Mouse (Mus musculus): Measurements from ENCODE around the gene Gm26965. TPM values are rescaled to one million over a fixed set of nuclear protein-coding genes. Genes with fewer than 3 reads are reported as not detected.

Gm26965 gene
- not detected in 3 replicates for total RNA-seq (2017)

- peak; percentile 99 for ATAC-seq (replicated peaks; ENCODE audit: insufficient number of reproducible peaks, low FRiP score, low TSS enrichment, poor library complexity, severe bottlenecking)
Measured at GRCm38 (mm10) chr13:67525753-67526410, at the start of gene Gm26965, which contains the start of gene Zfp87. Gene Gm26965, minus strand, starts transcription at chr13:67526151. Gene Zfp87, minus strand, starts transcription at chr13:67526177.

GRCm38 (mm10) chr13:67572591-67573189 lies 46.7 kb upstream of the Gm26965 start:
- ATAC-seq (replicated peaks; ENCODE audit: insufficient number of reproducible peaks, low FRiP score, low TSS enrichment, poor library complexity, severe bottlenecking), result no peak

- ATAC-seq (replicated peaks; ENCODE audit: insufficient number of reproducible peaks, low FRiP score, low TSS enrichment, poor library complexity, severe bottlenecking), result no peak
Measured at GRCm38 (mm10) chr13:67553730-67554129, 27.8 kb upstream of the Gm26965 start, which contains the start of gene Zfp748. Gene Zfp748, minus strand, starts transcription at chr13:67553830.

- peak; percentile 99 for ATAC-seq (replicated peaks; ENCODE audit: insufficient number of reproducible peaks, low FRiP score, low TSS enrichment, poor library complexity, severe bottlenecking)
Measured at GRCm38 (mm10) chr13:67552505-67553346, 26.8 kb upstream of the Gm26965 start.

- ATAC-seq (replicated peaks; ENCODE audit: insufficient number of reproducible peaks, low FRiP score, low TSS enrichment, poor library complexity, severe bottlenecking), result no peak
Measured at GRCm38 (mm10) chr13:67545941-67546340, 20.0 kb upstream of the Gm26965 start.

- ATAC-seq (replicated peaks; ENCODE audit: insufficient number of reproducible peaks, low FRiP score, low TSS enrichment, poor library complexity, severe bottlenecking), result no peak
Measured at GRCm38 (mm10) chr13:67527049-67527730, 1.2 kb upstream of the Gm26965 start.

- no peak for ATAC-seq (replicated peaks; ENCODE audit: insufficient number of reproducible peaks, low FRiP score, low TSS enrichment, poor library complexity, severe bottlenecking)
Measured at GRCm38 (mm10) chr13:67500908-67501307, 25.0 kb downstream of the Gm26965 start.

- peak; percentile 97 for ATAC-seq (replicated peaks; ENCODE audit: insufficient number of reproducible peaks, low FRiP score, low TSS enrichment, poor library complexity, severe bottlenecking)
Measured at GRCm38 (mm10) chr13:67500084-67500719, 25.7 kb downstream of the Gm26965 start, which contains the start of gene Zfp58. Gene Zfp58, minus strand, starts transcription at chr13:67500555.

GRCm38 (mm10) chr13:67495631-67496030 lies 30.3 kb downstream of the Gm26965 start:
- ATAC-seq (replicated peaks; ENCODE audit: insufficient number of reproducible peaks, low FRiP score, low TSS enrichment, poor library complexity, severe bottlenecking), result no peak

- no peak for ATAC-seq (replicated peaks; ENCODE audit: insufficient number of reproducible peaks, low FRiP score, low TSS enrichment, poor library complexity, severe bottlenecking)
Measured at GRCm38 (mm10) chr13:67484424-67484811, 41.5 kb downstream of the Gm26965 start.

- peak; percentile 96 for ATAC-seq (replicated peaks; ENCODE audit: insufficient number of reproducible peaks, low FRiP score, low TSS enrichment, poor library complexity, severe bottlenecking)
Measured at GRCm38 (mm10) chr13:67483625-67484423, 42.1 kb downstream of the Gm26965 start, which contains the start of gene Zfp874b. Gene Zfp874b, minus strand, starts transcription at chr13:67484258.

GRCm38 (mm10) chr13:67481528-67481927 lies 44.4 kb downstream of the Gm26965 start:
- ATAC-seq (replicated peaks; ENCODE audit: insufficient number of reproducible peaks, low FRiP score, low TSS enrichment, poor library complexity, severe bottlenecking), result no peak

- ATAC-seq (replicated peaks; ENCODE audit: insufficient number of reproducible peaks, low FRiP score, low TSS enrichment, poor library complexity, severe bottlenecking), result no peak
Measured at GRCm38 (mm10) chr13:67469274-67469673, 56.7 kb downstream of the Gm26965 start.

GRCm38 (mm10) chr13:67463506-67464185 lies 62.3 kb downstream of the Gm26965 start:
- peak; percentile 94 for ATAC-seq (replicated peaks; ENCODE audit: insufficient number of reproducible peaks, low FRiP score, low TSS enrichment, poor library complexity, severe bottlenecking)

- ATAC-seq (replicated peaks; ENCODE audit: insufficient number of reproducible peaks, low FRiP score, low TSS enrichment, poor library complexity, severe bottlenecking), result no peak
Measured at GRCm38 (mm10) chr13:67452021-67452309, 74.0 kb downstream of the Gm26965 start.

GRCm38 (mm10) chr13:67451172-67452020 lies 74.6 kb downstream of the Gm26965 start, which contains the start of gene Zfp874a:
Gene Zfp874a, minus strand, starts transcription at chr13:67451624.
- ATAC-seq (replicated peaks; ENCODE audit: insufficient number of reproducible peaks, low FRiP score, low TSS enrichment, poor library complexity, severe bottlenecking), result peak; percentile 98

Data from monocyte, adult 5-6 weeks (primary cell).